Mouse (Mus musculus) inflammation-experienced regulatory T-cells, adult 6 months (primary cell): ENCODE measurements at regions not wholly inside any gene's neighbourhood (a gene's known extent, or its start where the extent isn't known, plus 50 kb on each side); places are given as distances from the start of the nearest gene placed in this dataset.

Source experiments
- ATAC-seq: one replicate; pipeline ENCODE4 v1.8.0; 2017

DNA sequence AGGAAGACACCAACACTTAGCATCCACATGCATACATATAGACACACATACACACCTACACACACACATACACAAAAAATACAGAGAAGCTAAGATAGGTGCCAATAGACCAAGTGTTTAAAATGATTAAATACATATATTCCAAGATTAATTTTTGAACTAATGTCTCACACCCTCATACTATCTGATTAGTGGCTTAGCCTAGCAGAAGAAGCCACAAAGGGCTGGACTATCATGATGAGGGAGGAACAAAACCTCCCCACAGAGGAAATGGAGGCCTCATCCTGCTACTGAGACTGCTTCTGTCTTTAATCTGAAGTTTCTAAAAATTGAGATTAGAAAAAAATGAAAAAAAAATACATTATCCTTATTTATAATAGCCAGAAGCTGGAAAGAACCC, 780.6 kb downstream of the Tmem114 start:
- no peak for ATAC-seq

DNA sequence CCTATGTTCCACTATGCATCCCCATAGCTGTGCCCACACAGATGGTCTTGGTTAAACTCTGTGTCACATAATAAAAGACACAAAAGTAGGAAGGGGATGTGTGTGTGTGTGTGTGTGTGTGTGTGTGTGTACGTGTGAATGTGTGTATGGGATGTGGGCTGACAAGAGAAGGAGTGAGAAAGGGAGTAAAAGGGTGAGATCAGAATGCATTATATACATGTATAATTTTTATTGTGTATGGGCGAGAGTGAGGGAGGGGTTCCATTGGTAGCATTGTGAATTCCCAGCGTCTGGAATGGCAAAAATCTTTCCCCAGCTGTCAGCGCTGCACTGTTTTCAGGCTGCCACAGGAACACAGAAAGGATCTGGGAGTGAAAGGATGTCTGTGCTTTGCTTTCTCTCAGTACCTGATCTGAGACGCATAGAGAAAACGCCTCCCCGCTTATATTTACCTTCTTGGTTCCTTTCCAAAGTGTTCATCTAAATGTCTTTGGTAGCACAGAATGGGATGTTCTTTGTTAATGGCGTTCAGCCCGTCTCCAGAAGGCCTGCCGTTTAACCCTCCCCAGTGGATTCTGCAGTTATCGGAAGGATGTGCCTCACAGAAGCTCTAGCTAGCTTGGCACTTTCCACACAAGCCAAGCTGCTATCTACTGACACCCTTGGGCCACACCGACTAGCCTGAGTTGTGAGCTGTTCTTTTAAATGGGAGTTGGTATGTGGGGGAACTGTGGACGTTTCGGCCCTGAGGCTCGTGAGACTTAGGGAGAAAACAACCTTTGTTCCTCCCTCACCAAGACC, 785.8 kb downstream of the Tmem114 start:
- no peak for ATAC-seq

DNA sequence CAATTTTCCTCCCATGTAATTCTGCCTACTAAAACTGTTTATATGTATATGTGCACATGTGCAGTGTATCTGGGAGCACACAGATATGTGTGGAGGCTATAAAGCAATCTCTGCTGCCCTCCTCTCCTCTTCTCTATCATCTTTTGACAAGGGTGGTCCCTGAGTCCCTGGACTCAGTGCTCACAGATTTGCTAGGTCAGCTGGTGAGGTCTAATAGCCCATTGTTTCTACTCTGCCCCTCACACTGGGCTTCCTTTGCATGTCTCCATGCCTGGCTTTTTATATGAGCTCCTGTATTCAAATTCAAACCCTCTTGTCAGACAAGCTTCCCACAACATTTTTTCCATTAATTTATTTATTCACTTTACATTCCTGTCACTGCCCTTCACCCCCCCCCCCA, 786.9 kb downstream of the Tmem114 start:
- no peak for ATAC-seq

DNA sequence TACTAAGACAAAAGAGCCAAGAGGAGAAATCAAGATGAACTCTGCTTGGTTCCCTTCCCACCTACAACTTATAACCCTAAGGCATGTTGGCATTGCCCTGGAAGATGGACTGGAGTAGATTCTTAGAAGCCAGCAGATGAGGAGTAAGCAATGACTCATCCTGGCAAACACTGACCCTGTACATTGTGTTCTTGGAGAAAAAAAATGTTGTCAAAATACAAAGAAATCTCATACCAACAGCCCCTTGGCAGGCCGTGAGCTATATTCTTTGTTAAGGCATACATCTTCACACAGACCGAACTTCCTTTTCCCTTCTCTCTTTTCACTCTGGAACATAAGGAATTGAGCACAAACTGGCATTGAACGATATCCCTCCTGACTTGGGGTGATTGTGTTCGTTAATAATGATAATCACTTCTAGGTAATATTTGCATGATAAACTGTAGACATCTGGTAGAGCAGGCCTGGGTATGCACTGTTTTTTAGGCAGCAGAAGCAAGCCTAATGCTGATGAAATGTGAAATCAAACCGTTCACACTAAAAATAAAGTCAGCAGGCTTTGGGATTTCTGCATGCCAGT, 787.7 kb downstream of the Tmem114 start:
- no peak for ATAC-seq

DNA sequence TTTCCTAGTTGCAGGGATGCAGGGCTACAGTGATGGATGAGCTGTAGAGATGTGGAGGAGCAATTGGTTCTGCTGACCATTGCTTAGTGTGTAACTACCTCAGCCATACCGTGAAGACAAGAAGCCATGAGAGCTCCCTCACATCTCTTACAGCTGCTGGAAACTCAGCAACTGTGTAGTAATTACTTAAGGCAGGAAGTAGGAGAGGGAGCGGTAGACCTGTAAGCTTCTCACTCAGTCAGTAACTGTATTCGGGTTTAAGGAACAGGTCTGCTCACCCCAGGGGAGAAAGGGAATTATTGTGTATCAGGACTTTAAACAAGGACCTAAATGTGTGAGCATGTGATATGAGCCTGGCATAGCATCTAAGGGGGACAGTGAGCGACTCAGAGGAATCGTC, 788.6 kb downstream of the Tmem114 start:
- ATAC-seq, result no peak

DNA sequence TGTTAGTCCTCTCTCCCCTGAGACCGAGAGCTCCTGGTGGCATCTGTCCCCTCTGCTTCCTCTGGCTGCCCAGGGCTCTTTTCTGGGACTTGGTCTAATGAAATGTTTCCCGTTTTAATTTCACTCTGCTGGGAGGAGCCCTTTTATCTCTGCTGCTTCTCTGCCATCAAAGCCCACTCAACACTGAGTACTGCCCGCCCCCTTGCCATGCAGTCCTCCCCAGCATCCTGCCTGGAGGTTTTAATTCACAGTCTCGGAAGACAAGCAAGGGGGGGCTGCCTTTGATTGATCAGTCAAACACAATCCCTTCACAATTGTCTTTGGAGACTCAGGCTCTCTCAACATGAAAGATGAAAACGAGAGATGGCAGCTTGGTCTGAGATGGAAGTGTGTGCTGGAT, 792.5 kb downstream of the Tmem114 start:
- ATAC-seq, result no peak

DNA sequence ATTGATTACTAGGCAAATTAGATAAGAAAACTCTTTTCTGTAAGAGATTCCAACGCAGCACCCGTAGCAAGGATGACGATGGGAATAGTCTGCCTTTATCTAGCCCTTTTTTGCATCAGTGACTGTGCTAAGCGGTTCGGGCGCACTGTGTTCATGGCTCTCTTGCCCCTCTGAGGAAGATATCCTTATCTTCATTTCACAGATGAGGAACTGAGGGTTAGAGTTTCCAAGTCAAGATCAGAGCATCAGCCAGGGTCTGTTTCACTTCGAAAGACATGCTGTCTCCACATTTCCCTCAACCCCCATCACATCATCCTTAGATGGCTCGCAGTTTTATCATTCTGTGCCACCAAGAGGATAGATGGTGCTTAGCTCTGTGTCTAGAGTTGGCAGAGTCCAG, 796.6 kb downstream of the Tmem114 start:
- no peak for ATAC-seq

DNA sequence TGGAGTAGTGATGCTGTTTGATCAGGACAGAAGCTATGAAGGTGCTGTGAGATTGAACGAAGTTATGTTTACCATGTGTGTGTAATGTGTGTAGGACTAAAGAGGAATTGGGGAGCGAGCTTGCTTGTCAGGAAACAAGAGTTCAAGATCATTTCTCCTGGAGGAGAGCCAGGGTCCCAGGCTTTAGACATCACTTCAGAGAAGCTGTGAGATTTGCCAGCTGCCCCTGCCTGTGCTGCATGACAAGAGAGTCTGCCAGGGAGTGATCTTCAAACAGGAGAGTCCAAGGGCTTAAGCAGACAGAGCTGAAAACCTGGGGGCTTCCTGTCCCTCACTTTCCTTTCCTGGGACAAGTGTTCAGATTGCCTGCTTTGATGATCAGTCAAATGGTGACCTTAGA, 818.3 kb downstream of the Tmem114 start:
- ATAC-seq, result no peak

DNA sequence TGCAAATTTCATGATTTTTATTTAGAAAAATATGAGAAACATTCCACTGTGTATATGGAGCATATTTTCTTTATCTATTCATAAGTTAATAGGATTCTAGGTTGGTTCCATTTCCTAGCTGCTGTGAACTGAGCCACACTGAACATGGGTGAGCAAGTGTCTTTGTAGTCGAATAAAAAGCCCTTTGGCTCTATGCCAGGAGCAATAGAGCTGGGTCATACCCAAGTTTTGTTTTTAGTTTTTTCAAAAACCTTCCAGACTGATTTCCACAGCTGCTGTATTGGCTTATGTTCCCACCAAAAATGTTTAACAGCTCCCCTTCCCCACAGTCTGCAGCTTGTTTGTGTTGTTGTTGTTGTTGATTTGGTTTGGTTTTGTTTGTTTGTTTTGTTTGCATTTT, 822.5 kb downstream of the Tmem114 start:
- ATAC-seq, result no peak

DNA sequence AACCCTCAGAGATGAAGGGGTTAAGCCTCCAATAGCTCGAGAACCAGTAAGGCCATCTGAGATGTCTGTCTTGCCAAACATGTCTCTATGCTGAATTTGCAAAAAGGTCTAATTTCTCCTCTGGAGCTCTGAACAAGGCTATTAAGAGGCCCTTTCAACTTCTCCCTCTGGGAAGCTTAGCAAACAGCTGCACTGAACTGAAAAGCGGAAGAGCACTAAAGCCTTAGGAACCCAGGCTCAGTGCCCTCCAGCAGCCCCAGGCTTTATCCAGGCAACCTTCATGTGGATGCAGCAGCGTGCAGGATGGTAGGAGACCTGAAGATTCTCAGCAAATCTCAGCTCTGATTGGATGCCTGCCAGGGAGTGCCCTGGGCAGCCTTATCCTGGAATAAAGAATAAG, 850.1 kb downstream of the Tmem114 start:
- no peak for ATAC-seq

DNA sequence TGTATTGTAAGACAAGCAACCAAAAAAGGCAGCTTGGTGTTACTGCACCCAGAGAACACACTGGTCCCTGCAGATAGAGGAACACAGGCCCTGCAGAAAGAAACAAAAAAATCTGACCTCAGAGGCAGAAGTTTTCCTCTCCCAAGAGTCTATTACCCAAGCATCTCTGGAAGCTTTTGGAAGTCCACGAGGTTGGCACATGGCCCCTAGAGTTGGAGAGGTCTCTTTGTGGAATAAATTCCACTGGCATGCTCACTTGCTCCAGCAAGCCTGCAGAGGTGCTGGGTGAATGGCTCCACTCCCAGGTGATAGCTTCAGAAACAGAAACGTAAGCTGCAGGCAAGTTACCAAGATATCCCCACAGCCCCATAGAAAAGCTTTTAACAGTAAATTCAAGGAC, 864.1 kb downstream of the Tmem114 start:
- no peak for ATAC-seq

DNA sequence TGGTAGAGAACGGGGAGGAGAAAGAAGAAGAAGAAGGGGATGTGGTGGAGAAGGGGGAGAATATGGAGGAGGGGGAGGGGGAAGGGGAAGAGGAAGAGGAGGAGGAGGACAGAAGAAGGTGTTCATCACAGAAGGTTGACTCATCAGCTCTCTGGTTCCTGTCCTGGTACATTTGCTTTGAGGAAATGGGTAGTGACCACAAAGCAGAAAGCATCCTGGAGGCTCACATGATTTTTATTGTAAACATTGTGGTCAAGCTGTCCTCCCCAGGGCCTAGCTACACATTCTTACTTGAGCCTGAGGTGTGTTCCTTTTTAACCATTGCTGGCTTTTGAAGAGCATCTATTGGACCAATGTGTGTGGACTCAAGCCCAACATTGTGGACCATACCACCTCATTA, 865.8 kb downstream of the Tmem114 start:
- ATAC-seq, result no peak

DNA sequence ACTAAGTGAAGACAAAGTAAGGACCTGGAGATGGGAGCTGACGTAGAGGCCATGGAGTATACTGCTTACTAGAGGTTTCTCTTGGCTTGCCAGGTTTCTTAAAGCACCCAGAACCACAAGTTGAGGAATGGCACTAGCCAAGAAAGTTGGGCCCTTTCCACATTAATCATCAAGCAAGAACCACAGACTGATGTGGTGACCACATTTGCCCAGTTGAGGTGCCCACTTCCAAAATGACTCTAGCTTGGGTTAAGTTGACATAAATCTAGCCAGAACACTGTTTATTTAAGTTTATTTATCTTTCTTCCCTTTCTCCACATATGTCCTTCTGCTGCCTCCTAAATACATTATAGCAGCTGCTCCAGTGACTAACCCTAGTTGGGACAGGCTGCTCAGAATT, 866.3 kb downstream of the Tmem114 start:
- ATAC-seq, result no peak

DNA sequence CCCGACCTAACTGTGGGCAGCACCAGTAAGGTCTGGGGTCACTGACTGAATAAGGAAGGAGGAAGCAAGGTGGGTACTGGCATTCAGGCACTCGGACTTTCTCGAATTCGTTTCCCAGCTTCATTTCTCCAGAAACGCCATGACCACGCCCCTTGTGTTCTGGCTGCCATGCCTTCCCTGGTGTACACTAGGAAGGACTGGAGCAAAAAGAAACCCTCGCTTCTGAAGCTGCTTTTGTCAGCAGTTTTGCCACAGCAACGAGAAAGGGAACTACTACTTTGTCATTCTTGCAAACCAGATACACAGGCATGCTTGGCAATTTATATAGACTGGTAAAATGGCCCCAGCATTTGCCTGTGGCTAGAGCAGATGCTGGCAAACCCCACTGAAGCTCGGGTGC, 869.0 kb downstream of the Tmem114 start:
- no peak for ATAC-seq

DNA sequence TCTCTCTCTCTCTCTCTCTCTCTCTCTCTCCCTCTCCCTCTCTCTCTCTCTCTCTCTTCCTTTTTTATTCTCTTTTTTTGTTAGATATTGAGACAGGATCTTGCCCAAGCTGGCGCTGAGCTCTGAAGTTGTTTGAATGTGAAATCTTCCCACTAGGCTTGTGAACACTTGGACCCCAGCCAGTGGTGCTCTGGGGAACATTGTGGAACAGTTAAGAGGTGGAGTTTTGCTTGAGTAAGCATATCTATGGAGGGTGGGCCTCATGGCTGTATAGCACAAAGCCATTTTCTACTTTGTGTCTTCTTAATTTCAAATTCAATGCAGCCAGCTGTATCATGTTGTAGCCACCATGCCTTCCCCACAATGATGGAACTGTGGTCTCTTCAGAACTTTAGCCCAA, 875.4 kb downstream of the Tmem114 start:
- ATAC-seq, result no peak

DNA sequence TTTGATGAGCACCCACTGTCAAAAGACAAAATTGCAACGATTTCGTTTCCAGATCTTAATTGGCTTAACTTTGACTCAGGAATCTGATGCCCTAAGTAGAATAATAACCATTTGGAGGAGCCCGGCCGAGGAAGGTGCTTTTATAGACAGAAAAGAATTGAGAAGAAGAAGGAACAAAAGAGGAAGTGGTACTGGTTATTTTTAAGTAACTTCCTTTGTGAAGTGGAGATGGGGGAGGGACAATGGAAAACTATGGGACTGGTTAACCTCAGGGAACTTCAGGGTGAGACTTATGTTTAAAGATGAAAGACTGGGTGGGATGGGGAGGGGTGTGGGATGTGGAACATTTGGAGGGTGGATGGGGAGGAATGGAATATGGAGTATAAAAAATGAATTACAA, 880.9 kb downstream of the Tmem114 start:
- no peak for ATAC-seq

DNA sequence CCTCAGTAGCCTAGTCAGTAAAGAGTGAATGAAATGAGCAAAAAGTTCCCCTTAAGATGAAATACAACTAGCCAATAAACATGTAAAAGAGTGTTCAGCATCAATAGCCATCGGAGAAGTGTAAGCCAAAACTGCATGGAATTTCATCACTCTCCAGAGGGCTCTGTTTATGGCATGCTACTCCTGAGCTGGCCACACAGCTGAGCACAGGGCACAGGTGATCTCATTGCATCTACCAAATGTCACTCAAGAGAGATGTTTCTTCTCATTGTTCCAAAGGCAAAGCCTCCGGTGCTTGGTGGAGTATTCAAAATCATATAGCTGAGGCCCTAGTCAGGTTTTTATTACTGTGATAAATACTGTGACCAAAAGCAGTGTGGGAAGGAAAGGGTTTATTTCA, 895.1 kb downstream of the Tmem114 start:
- no peak for ATAC-seq

DNA sequence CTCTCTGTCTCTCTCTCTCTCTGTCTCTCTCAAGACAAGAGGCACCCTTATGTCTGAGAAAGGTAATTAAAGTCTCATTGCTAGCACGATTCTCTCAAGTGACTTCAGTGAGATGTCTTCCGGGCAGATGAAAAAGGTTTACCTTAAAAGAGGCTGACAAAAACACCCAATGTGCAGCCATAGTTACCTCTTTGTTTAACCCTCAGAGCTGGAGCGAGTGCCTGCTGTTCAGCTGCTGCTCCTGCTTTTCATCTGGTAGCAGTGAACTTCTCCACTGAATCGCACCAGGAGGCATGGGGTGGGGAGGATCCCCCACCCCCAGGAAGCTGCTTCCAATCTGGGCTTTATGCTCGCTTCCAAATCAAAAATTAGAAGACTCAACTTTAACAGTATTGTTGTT, 896.0 kb downstream of the Tmem114 start:
- no peak for ATAC-seq

DNA sequence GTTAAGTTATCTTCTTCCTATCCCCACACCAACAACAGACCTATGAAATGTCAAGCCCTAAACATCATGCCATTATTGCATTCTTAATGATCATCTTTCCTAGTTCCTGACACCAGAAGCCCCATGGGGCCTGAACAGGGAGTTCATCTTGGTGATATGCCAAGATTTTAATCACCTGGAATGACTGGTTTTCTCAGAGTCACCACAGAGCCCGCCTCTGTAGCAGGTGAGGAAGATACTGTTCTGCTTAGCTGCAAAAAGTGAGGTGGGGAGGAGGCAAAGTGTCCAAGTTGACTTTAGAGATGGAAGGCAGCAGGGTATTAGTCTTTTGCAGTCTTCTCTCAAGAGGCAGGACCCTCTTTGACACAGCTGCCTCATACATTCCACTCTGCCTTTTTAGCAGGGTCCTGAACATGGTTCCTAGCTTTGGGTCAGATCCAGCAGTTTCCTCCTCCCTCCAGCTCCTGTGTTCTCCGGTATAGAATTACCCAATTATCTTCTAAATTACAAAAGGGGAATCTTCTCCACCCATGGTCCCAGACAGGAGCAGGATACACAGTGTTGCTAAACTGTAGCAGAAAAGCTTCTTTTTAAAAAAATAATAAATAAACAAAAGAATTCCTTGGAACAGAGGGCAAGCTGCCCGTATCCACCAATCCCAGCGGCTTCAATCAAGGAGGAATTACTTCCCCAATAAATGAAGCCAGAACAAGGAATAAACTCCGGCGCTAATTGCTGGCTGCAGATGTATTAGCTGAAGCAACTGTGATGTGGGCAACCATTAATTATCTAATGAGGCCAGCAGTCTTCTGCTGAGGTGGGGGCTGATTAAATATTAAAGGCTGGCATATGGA, 896.8 kb downstream of the Tmem114 start:
- ATAC-seq, result no peak

DNA sequence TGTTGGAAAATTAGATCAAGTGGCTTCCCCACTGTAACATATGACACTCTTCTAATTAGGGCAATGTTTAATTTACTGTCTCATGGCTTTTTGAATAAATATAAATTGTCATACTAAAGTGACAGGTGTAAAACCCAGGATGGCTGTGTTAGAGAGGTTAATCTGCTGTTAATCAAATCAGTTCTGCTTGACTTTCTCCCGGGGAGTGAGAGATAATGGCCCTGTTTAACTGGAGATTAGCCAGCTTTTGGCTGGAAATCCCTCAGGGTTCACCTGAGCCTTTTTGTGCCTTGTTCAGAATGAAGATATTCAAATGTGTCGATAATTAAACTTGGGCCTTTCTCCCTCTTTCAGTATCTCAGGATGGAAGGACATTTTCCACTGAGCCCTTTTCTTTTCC, 906.2 kb downstream of the Tmem114 start:
- no peak for ATAC-seq
